Mouse (Mus musculus) G1E (cell line): Measurements from ENCODE around the gene Ankrd13a.
A peak's percentile ranks its signal among the peaks of the same experiment; 100 is the strongest.

Experiments used
- CTCF ChIP-seq: IDR thresholded peaks from 2 replicates; pipeline ENCODE4 v1.5.1; 2012; ENCODE audit warnings: low read depth, low read length, inconsistent platforms, mixed read lengths
- GATA1 ChIP-seq: IDR thresholded peaks from 2 replicates; pipeline ENCODE4 v1.6.1; 2012; ENCODE audit warnings: borderline replicate concordance, low read length, inconsistent platforms, mixed read lengths
- GATA2 ChIP-seq: IDR thresholded peaks from 2 replicates; pipeline ENCODE4 v1.6.1; 2012; ENCODE audit warnings: low read depth, low read length, inconsistent platforms, borderline replicate concordance
- POLR2AphosphoS5 ChIP-seq: IDR thresholded peaks from 2 replicates; pipeline ENCODE4 v1.6.1; 2012; ENCODE audit warnings: low read depth, low read length, inconsistent platforms; ENCODE audit not compliant: insufficient replicate concordance
- TAL1 ChIP-seq: conservative IDR thresholded peaks from 2 replicates; pipeline ENCODE4 v1.6.1; 2012; ENCODE audit warnings: low read depth, low read length, inconsistent platforms, mixed read lengths

DNA sequence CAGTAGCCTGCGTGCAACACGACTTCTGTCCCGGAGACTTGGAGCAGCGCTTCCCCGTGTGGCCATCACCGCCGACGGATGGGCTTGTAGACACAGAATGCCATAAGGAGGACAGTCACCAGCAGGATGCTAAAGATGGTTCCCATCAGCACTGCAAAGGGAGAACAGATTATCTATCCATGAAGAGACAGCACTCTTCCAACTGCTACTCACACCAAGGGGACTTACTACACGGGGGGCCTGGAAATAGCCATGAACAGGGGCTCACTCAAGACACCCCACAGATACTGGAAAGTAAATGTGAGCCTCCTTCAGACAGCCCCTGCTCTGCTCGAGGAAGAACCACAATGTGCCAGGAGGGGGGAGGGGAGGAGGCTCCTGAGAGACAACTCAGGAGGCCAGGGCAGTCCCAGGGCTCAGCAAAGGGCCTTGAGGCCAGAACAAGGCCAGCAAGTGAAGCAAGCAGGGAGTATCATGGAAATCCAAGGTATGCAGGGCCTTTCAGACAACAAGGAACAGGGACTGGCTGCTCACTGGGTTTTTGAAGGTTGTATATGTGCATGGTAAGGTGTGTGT, 34.8 kb downstream of the Ankrd13a start:
- TF ChIP-seq CTCF = no peak
- TF ChIP-seq GATA1 = no peak
- TF ChIP-seq POLR2AphosphoS5 = 0 out of 2 replicates have a peak, but pooled peaks have one; percentile 76
- TF ChIP-seq TAL1 = no peak
- no peak for TF ChIP-seq GATA2
